Mouse (Mus musculus) regulatory T cell (primary cell): Measurements from ENCODE around the gene Eif2d.
"Not testable (repeated sequence)": the region's sequence is repeated elsewhere in the genome, so short reads cannot be mapped to it uniquely, and the experiment has no call there.

Experiments
- in situ Hi-C: fragments of 300-600 bp; cut with MboI, MseI; formaldehyde crosslinking; loops from one replicate; pipeline ENCODE4 v1.15.1; 2025; ENCODE audit warnings: high pct_unique_total_duplicates

The Eif2d gene

DNA sequence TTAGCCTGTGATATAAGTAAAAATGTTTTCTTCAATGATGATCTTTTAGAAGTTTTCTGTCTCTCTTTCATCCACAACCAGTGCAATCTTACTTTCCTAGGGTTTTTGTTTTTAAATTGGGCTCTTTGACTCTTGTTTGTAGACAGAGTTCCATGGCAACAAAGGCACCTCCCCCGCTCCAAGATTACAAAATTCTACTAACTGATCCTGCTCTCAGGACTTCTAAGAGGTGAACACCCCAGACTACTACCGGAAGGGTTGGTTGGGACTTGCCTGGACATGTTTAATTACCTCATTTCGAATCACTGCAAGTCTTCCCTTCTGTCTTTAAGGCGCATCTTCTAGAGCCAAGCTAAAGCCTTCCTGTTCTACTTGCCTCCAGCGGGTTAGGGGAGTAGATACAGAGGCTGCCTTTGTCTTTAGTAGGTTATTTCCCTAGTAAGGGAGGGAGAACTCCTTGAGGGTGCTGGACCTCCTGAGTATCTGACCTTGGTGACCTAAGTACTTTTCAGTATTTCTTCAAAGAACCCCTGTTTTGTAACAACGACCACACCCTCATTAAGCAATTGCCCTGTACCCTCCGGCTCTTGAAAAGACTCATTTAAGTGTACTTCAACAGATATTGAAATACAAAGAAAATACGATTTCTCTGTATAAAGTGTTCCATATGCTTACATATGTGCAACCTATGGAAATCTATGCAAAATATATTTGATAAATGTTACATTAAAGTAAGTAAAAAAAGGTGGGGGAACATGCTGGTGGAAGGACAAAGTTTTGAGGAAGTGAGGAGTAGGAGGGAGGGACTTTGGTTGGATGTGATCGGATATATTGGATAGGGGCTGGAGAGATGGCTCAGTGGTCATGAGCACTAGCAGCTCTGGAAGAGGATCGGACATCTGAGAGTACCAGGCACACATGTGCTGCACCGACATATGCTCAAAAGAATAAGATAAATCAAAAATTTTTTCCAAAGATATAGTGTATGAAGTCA is 13.6 kb upstream of the Eif2d start:
- in situ Hi-C loops, result no loop called here

DNA sequence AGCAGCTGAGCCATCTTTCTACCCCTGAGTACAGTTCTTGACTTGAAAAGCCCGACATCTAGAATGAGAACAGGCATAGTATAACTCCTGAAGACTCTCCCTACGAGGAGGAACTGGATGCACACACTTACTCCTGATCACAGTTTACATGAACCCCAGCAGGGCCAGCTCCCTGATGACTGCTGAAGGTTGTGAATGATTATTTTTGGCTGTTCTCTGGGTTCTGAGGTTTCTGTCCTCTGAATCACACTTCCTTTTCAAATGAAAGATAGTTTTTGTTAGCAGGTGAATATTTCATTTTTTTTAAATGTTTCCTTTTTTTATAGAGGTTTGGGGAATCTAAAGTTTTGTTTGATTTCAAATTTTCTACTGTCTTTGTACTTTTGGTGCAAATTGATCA is 11.5 kb upstream of the Eif2d start:
- in situ Hi-C loops, result no loop called here

DNA sequence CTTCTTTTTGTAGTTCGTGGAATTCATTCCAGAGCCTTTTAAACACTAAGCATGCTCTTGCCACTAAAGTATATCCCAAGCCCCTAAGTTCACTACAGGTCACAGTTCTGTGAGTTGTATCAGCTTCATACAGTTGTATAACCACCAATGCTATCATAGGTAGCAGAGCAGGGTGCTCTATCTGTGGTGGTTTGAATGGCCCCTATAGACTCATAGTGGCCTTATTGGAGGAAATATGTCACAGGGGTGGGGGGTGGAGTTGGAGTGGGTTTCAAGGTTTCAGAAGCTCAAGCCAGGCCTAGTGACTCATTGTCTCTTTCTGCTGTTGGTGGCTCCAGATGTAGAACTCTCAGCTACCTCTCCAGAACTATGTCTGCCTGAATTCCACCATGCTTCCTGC is 10.5 kb upstream of the Eif2d start:
- in situ Hi-C loops, result no loop called here

DNA sequence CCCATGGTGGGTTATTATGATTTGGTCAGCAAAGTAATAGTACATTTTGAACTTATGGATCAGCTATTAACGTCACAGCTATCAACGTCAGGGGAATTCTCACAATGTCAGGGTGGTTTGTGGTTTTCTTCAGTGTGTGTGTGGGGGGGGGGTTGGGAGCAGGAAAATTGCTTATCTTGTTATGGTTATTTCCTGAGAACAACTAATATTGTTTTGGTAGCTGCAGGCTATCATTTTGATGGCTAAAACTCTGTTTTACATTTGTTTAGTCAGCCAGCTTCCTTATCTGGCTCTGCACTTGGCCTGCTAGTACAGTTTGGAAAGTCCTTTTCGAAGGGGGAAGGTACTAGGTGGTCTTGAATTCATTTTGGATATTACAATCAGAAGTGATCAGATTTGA is 7.8 kb upstream of the Eif2d start:
- in situ Hi-C loops, result not testable (repeated sequence)

DNA sequence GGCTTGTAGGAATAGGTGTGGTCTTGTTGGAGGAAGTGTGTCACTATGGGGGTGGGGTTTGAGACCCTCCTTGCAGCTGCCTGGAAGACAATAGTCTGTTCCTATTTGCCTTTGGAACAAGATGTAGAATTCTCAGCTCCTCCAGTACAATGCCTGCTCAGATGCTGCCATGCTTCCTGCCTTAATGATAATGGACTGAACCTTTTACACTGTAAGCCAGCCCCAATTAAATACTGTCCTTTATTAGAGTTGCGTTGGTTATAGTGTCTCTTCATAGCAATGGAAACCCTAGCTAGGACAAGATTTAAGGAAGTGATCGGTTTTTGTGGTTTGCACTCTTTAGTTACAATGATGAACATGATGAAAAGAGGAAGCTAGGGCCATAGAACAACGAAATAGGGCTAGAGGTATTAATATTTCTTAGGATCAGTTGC is 6.8 kb upstream of the Eif2d start:
- in situ Hi-C loops, result no loop called here

DNA sequence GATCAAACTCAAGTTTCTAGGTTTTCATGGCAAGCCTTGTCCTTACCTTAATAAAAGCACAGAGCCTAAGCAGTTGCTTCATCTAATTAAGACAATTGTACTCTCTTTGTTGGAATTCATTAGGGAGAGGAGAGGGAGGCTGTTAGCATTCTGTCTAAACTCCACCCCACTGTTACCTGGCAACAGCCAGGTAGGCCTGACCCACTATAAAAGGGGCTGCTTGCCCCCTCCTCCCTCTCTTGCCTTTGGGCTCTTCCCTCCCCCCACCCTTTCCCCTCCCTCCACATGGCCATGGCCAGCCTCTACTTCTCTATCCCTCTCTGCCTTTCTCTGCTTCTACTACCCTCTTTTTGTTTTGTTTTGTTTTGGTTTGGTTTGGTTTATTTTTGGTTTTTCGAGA is 3.5 kb upstream of the Eif2d start:
- in situ Hi-C loops, result no loop called here

DNA sequence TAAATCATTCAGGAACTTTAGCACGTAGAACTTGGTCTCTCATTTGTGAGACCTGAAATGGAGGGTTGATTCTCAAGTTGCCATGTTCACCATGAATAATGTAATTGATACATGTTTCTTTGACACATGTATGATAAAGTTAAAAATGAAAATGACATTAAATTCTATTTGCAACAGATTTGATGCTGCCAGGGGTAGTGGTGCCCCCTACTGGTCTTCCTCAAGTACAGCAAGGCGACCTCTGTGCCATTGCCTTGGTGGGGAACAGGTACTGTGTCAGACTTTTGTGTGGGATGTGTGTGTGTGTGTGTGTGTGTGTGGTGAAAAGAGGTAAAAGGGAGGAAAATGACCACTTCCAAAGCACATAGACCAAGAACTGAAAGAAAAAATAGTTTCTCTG is 2.5 kb downstream of the Eif2d start:
- in situ Hi-C loops, result no loop called here

DNA sequence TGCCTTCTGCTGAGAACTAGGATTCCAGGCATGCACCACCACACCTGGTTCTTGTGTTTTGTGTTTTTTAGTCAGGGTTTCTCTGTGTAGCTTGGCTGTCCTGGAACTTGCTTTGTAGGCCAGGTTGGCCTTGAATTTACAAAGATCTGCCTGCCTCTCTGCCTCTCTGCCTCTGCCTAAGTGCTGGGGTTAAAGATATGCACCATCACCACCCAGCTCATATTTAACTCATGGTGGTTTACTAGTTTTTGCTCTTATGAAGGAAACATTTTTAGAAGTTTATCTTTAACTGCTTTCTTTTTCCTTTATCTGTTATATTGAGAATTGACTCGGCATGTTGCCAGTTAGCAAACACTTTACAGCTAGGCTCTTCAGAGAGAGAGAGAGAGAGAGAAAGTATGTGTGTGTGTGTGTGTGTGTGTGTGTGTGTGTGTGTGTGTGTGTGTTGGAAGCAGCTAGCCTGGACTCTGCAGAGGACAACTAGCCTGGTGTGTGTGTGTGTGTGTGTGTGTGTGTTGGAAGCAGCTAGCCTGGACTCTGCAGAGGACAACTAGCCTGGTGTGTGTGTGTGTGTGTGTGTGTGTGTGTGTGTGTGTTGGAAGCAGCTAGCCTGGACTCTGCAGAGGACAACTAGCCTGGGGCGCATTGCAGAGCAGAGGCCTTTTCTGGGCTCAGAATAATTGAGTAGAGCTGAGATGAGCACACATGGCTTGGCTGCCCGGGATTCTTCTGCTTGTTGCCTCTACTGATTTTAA is 6.8 kb downstream of the Eif2d start:
- in situ Hi-C loops, result loop anchor here (5.0 kb wide), 1 partner anchor 37 kb away; no protein-coding TSS in a partner anchor

DNA sequence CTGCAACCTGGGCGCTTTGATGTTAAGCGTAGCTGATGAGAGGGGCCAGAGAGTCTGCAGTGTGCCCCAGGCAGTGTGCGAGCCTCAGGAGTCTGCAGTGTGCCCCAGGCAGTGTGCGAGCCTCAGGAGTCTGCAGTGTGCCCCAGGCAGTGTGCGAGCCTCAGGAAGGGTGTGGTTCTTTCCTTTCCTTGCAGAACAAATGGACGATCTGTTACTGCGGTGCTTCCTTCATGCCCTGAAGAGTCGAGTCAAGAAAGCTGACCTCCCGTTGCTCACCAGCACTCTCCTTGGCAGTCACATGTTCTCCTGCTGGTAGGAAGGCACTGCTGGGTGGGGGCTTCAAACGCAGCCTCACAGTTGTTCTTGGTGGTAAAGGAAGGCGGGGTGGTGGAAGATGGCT is 8.1 kb downstream of the Eif2d start:
- in situ Hi-C loops, result loop anchor here (5.0 kb wide), 1 partner anchor 39 kb away; no protein-coding TSS in a partner anchor

DNA sequence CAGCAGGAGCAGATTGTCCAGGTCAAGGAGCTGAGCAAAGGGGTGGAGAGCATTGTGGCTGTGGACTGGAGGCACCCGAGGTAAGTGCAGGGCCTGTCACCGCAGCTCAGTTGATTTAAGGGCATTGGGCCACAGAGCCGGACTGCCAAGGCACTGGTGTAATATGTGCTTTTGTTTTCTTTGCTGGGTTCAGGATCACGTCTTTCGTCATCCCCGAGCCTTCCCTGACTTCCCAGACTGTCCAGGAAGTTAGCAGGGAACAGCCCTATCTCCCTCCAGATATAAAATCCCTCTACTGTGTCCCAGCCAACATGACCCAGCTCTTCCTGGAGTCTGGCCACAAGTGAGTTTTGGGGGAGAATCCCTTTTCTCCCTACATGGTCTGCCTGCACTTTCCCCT is 11.4 kb downstream of the Eif2d start:
- in situ Hi-C loops, result loop anchor here (5.0 kb wide), 1 partner anchor 42 kb away; no protein-coding TSS in a partner anchor

DNA sequence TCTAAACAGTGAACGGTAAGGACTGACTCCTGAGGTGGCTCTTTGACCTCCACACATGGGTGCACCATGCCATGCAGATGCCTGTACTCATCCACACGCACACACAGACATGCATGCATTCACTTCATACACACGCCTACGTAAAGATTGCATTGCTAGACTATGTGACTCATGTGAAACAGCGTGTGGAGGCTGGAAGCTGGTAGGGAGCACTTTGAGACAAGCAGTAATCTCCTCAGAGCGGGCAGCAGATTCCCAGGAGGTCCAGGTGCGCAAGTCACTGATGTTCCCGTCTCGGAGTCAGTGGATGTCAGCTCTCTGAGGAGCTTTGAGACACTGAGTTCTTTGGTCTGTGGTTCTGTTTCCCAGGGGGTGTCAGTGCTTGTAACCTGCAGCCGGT is 14.6 kb downstream of the Eif2d start:
- in situ Hi-C loops, result no loop called here

DNA sequence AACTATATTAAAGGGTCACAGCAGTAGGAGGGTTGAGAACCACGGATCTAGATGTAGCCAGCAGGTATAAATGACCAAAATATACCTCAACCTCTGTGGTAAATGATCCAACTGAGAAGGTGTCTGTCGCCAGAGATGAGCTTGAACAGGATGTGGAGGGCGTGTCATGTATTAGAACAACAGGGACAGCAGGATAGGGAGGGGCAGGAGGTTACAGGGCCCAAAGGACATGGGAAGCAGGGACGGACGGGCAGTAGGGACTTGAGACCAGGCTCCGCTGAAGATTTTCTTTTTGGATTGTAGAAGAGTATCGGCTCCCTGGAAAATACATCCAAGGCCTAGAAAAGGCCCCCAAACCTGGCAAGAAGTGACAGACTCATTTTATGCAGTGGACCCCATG is 20.0 kb downstream of the Eif2d start:
- in situ Hi-C loops, result loop anchor here (10.0 kb wide), 1 partner anchor 1502 kb away; no protein-coding TSS in a partner anchor

DNA sequence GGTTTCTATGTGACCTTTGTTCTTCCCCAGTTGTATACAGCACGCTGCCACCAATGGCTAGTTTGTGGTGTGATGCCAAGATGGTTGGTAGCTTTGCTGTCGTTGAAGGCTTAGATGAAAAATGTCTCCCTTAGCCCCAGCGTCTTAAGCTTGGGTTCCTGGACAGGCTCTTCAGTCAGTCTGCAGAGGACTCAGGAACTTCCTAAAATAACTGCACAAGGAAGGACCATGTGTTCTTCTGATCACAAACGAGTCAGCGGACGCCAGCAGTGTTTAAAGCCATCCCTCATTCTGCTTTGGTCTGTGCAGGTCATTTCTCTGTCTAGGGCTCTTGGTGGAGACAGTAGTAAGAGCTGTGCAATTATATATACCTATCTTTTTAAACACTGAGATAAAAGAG is 20.8 kb downstream of the Eif2d start:
- in situ Hi-C loops, result loop anchor here (10.0 kb wide), 1 partner anchor 1501 kb away; no protein-coding TSS in a partner anchor

DNA sequence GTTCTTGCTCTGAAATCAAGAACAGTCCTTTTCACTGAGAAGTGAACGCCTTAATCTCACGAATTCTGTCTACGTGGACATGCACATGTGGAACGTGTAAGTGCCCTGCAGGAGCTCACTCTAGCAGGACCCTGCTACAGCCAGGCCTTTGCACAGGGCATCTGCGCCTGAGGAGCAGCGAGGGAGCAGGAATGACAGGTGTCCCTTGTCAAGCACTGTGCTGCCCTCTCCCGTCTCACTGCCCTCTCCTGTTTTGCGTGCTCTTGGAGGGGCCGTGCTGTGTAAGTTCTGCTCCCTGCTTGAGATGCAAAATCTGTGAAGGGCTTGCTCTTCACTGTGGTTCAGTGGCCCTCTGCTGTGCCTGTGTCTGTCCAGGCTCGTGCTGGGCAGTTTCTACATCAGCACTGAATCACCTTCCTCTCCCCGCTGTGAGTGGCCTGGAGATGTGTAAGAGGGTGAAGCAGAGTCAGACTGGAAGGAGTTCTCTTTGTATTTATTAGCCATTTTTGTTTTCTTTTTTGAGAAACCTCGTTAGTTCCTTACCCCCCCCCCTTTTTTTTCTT is 21.4 kb downstream of the Eif2d start:
- in situ Hi-C loops, result loop anchor here (10.0 kb wide), 1 partner anchor 1500 kb away; no protein-coding TSS in a partner anchor

DNA sequence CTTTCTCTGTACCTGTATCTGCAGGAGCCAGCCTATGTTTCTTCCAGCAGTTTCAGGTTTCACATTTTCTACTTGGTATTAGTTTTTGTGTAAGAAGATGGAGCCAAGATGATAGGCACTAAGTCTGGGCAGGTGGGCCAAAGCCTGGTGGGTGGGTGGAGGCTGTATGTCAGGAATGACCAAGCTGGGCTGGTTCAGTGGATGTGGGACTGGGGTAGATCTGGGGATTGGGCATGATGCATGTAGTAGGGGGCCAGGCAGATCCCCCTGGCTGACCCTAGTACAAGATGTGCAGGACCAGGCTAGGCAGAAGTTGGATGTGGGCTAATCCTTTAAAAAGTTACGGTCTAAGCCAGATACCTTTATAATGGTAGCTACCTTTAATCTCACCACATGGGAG is 22.2 kb downstream of the Eif2d start:
- in situ Hi-C loops, result loop anchor here (10.0 kb wide), 1 partner anchor 1500 kb away; no protein-coding TSS in a partner anchor

DNA sequence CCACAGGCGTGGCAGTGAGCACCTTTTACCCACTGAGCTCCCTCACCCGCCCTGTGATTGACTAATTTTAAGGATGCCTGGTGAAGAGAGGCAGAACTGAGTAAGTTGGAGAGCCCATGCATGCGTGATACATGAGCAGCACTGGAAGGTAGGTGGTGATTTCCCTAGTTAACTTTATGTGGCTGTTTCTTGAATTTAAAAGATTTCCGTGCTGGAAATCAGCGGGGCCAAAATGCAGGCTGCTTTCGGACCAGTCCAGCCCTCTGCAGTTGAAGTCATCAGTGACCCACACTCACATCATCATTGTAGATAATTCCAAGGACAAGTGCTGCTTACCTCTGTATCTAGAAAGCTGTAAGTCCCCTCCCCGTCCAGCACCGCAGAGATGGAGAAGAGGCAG is 22.8 kb downstream of the Eif2d start:
- in situ Hi-C loops, result loop anchor here (10.0 kb wide), 1 partner anchor 1499 kb away; no protein-coding TSS in a partner anchor

DNA sequence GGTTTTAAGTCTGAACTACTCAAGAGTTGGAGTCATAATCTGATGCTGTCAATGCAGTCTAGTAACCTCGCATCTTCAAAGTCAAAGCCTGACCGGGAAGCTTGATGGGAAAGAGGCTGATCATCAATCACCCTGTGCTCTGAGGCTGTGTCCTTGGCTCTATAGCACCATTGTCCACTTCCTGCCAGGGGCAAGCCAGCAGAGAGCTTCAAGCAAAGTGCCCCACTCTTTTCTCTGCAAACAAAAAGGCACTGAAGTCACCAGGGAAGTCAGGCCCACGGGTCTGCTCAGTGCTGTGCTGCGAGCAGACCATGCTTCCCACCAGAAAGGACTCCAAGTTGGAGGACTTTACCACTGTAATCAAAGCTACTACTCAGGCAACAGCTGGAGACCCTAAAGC is 24.3 kb downstream of the Eif2d start:
- in situ Hi-C loops, result loop anchor here (10.0 kb wide), 1 partner anchor 1498 kb away; no protein-coding TSS in a partner anchor

DNA sequence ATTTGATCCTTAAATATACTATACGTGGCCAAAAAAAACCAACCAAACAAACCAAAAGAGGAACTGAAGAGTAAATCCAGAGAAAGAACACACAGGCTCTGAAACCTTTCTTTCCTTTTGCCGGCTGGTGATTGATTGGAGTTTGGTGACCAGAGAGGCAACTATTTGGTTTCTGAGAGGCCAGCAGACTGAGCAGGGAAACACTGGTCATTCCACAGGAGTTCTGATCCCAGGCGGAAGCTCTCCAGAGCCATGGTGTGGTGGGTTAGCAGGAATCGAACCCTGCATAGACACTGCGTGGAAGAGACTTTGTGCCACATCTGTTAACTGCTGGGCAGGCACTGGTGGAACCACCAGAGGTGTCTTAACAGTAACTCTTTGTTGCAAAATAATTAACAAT is 25.1 kb downstream of the Eif2d start:
- in situ Hi-C loops, result loop anchor here (10.0 kb wide), 1 partner anchor 1497 kb away; no protein-coding TSS in a partner anchor

DNA sequence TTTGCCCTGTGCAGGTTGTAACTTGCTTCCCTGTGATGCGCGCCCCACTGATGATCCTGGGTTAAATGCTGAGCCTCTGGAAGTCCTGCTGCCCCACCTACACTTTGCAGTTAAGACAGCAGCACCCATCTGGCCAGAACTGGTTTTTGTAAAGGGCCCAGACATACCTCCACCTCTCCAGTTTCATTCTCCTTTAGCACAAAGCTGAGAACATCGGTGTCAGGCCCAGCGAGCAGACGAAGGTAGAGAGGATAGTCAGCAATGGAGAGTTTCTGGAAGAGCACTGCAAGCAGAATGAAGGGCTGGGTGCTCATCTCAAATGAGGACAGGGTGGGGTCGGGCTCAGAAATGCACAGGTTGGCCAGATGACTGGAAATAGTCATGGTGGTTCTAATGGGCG is 27.4 kb downstream of the Eif2d start:
- in situ Hi-C loops, result loop anchor here (5.0 kb wide), 1 partner anchor 82 kb away; no protein-coding TSS in a partner anchor

DNA sequence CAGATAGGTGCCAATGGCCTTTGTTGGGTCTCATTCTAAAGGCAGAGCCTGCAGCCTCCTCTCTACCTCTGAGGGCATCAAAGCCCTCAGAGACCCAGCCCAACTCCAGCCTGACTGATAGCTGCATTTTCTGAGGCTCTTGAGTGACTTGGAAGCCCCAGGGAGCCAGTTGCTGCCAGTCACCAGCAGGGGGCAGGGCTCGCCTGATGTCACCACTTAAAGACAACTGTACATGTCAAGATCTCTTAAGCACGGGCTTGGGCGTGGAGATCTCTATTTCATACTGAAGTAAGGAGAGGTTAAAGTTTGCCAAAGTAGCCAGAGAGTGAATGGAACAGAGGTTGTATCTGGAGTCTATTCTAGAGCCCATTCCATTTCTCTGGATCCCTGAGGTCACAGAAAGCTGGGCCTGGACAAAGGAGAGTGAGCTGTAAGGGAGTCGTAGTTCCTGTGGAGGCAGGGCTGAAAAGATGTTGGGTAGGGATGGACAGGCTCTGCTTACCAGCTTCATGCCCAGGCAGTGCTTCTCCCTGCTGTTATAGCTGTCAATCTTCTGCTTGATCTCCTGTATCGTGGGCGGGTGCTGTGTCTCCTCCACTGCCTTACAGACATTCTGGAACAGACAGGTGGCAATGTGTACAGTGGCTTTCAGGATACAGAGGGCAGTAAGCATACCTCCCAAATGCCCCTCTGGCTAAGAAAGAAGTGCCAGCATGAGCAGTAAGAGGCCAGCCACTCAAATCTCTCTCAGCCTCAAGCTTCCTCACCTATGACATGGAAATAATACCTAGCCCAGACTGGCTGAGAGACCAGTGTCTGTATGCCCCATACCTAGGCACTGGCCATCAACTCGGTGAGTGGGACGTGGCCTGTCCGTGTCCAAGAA is 28.9 kb downstream of the Eif2d start:
- in situ Hi-C loops, result loop anchor here (5.0 kb wide), 1 partner anchor 80 kb away; no protein-coding TSS in a partner anchor
